Mouse (Mus musculus) heart, adult 2 months (tissue): ENCODE measurements around the gene Gpc1.

Experiments used
- CTCF ChIP-seq: fragments of 200-600 bp; IDR thresholded peaks from 2 replicates; pipeline ENCODE4 v1.8.1; 2022; ENCODE audit warnings: antibody characterized with exemption, mild to moderate bottlenecking, moderate library complexity
- EP300 ChIP-seq: fragments of 200-500 bp; IDR thresholded peaks from 2 replicates; pipeline ENCODE4 v1.6.1; 2011; ENCODE audit warnings: low read depth, low read length, control low read depth; ENCODE audit not compliant: insufficient read depth
- POLR2A ChIP-seq: fragments of 200-500 bp; IDR thresholded peaks from 2 replicates; pipeline ENCODE4 v1.6.1; 2011; ENCODE audit warnings: mild to moderate bottlenecking, low read depth, low read length, control low read depth; ENCODE audit not compliant: insufficient read depth

DNA sequence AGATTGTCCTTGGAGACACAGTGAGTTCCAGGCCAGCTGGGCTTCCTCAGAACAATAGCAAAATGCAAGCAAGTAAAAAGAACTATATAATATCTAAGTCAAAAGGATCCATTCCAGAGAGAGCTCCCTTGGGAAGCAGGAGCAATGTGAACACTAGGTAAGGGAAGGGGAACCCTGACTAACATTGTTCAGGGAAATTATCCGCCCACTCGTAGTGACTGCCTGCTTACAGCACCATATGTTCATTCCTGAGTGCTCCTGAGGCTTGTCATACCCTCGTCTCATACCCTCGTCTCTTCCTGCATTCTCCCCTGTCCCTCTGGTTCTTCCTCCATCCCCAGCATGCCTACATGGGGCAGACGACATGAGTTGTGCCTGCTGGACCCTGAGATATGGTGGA is 37.7 kb upstream of the Gpc1 start:
- no peak for TF ChIP-seq POLR2A
- TF ChIP-seq CTCF = no peak
- TF ChIP-seq EP300 = no peak
